ENCODE assay signal across 8 mouse cellular contexts in genomic region chr3:90508287-90508949, GRCm38 (mm10). TPM values are rescaled to one million over a fixed set of nuclear protein-coding genes. Genes with fewer than 3 reads are reported as not detected.
DNase-seq lines count a peak whose midpoint lies in the region; ATAC-seq and TF ChIP-seq lines count a peak whose summit lies in the region.

No protein-coding gene starts in this region.

- no peak for TF ChIP-seq EP300 in MEL (IDR thresholded peaks at IDR 0.05; ENCODE audit: low read depth in 1 of 2, low read length in 2 of 2)

- peaks cover 27% of the 10 kb centered on the region for H3K79me2 ChIP-seq in MEL (ENCODE audit: control insufficient read depth, insufficient read depth, low read length, poor library complexity)

- WGBS in heart, embryonic 14.5 days: 4% methylated on average over 20 of the region's 20 CpGs
- WGBS in hindbrain, embryonic 10.5 days: 5% methylated on average over 20 of the region's 20 CpGs
- 2% methylated on average over 20 of the region's 20 CpGs for WGBS in midbrain, embryonic 14.5 days

- ATAC-seq in heart, embryonic 14.5 days (ENCODE audit: insufficient number of reproducible peaks, insufficient read depth, low FRiP score, low read depth): no peak
- ATAC-seq in midbrain, embryonic 14.5 days (ENCODE audit: low FRiP score, low TSS enrichment): no peak

- TF ChIP-seq CTCF in MEL (IDR thresholded peaks at IDR 0.05 in 2 of 3, conservative IDR thresholded peaks at IDR 0.05 in 1 of 3; ENCODE audit: control insufficient read depth in 1 of 3, insufficient read depth in 1 of 3, low read depth in 2 of 3, low read length in 3 of 3, poor library complexity in 1 of 3, severe bottlenecking in 1 of 3): 0 out of 6 replicates have a peak, but pooled peaks of 1 of the 3 experiments have one; percentile 11

- H3K9me3 ChIP-seq in heart, embryonic 14.5 days (ENCODE audit: control insufficient read depth, low read length): no peaks in the 10 kb centered on the region
- H3K9me3 ChIP-seq in MEL (replicated peaks; ENCODE audit: insufficient read depth, low read length): no peaks in the 10 kb centered on the region
- H3K9me3 ChIP-seq in hindbrain, embryonic 10.5 days: no peaks in the 10 kb centered on the region
- H3K9me3 ChIP-seq in midbrain, embryonic 14.5 days (ENCODE audit: control insufficient read depth, low read length): no peaks in the 10 kb centered on the region

- H3K4me3 ChIP-seq in heart, embryonic 14.5 days (ENCODE audit: control insufficient read depth in 1 of 2, insufficient read depth in 1 of 2, low read depth in 1 of 2, low read length in 2 of 2): peak overlapping the region; percentile 73 to 92
- H3K4me3 ChIP-seq in MEL (ENCODE audit: control insufficient read depth in 1 of 2, insufficient read depth in 1 of 2, low read depth in 2 of 2, low read length in 2 of 2): peak overlapping the region; percentile 83 to 93
- peak overlapping the region; percentile 85 for H3K4me3 ChIP-seq in hindbrain, embryonic 10.5 days
- peak overlapping the region; percentile 95 for H3K4me3 ChIP-seq in midbrain, embryonic 14.5 days (replicated peaks; ENCODE audit: low read depth, low read length)

- DNase-seq in heart, postnatal 25 days (ENCODE audit: low spot score): no peak
- peak; percentile 52 for DNase-seq in MEL (ENCODE audit: low read depth, low spot score)
- no peak for DNase-seq in hindbrain, embryonic 10.5 days (ENCODE audit: low spot score)
- peak; percentile 25 for DNase-seq in midbrain, embryonic 14.5 days
- no peak for DNase-seq in cerebellum, adult 11-12 months
- no peak for DNase-seq in layer of hippocampus, postnatal 14 days (ENCODE audit: low spot score in 2 of 2)
- DNase-seq in cerebellum, adult 18-20 months: no peak

- peak overlapping the region; percentile 95 for H3K9ac ChIP-seq in heart, embryonic 14.5 days (ENCODE audit: low read length)
- peak overlapping the region; percentile 96 for H3K9ac ChIP-seq in MEL (ENCODE audit: control insufficient read depth, low read depth, low read length, poor library complexity, severe bottlenecking)
- H3K9ac ChIP-seq in midbrain, embryonic 14.5 days (replicated peaks; ENCODE audit: low read length): peak overlapping the region; percentile 97

- peak overlapping the region; percentile 84 for H3K4me2 ChIP-seq in heart, embryonic 14.5 days (ENCODE audit: low read length)
- H3K4me2 ChIP-seq in midbrain, embryonic 14.5 days (ENCODE audit: low read length): peak overlapping the region; percentile 84

- H3K27ac ChIP-seq in heart, embryonic 14.5 days (replicated peaks in 1 of 2; ENCODE audit: control insufficient read depth in 1 of 2, insufficient read depth in 1 of 2, low read depth in 2 of 2, low read length in 2 of 2): peak overlapping the region in 1 of 2 experiments; percentile 94; a peak in 3 of 4 replicates
- peak overlapping the region; percentile 83 for H3K27ac ChIP-seq in MEL (ENCODE audit: control insufficient read depth, low read depth, low read length)
- H3K27ac ChIP-seq in hindbrain, embryonic 10.5 days: peak overlapping the region; percentile 99
- peak overlapping the region; percentile 96 for H3K27ac ChIP-seq in midbrain, embryonic 14.5 days (replicated peaks; ENCODE audit: low read depth, low read length)

- H3K4me1 ChIP-seq in heart, embryonic 14.5 days (ENCODE audit: control insufficient read depth in 2 of 2, insufficient read depth in 2 of 2, low read length in 2 of 2): peaks cover 5 to 18% of the 10 kb centered on the region in 2 experiments
- peaks cover 2 to 18% of the 10 kb centered on the region in 2 experiments; a peak in 3 of 4 replicates for H3K4me1 ChIP-seq in MEL (ENCODE audit: control insufficient read depth in 1 of 2, insufficient read depth in 2 of 2, low read length in 2 of 2)
- H3K4me1 ChIP-seq in hindbrain, embryonic 10.5 days (replicated peaks): peaks cover 16% of the 10 kb centered on the region
- peaks cover 13% of the 10 kb centered on the region for H3K4me1 ChIP-seq in midbrain, embryonic 14.5 days (ENCODE audit: control insufficient read depth, insufficient read depth, low read length)

- no peaks in the 10 kb centered on the region for H3K27me3 ChIP-seq in heart, embryonic 14.5 days (ENCODE audit: control insufficient read depth, insufficient read depth, low read length)
- H3K27me3 ChIP-seq in MEL (ENCODE audit: control insufficient read depth in 1 of 2, insufficient read depth in 2 of 2, low read length in 2 of 2): no peaks in the 10 kb centered on the region
- peaks cover 26% of the 10 kb centered on the region for H3K27me3 ChIP-seq in hindbrain, embryonic 10.5 days (ENCODE audit: insufficient read depth, poor library complexity, severe bottlenecking)
- peaks cover 10% of the 10 kb centered on the region for H3K27me3 ChIP-seq in midbrain, embryonic 14.5 days (ENCODE audit: control insufficient read depth, insufficient read depth, low read length)

- intact Hi-C loops in heart, postnatal 25 days (cut with DNase I): no loop called here

- TF ChIP-seq RAD21 in MEL (IDR thresholded peaks at IDR 0.05; ENCODE audit: low read depth, low read length): no peak

- no peak for TF ChIP-seq POLR2A in MEL (IDR thresholded peaks at IDR 0.05; ENCODE audit: control insufficient read depth in 1 of 2, insufficient read depth in 1 of 2, low read depth in 1 of 2, low read length in 2 of 2, poor library complexity in 1 of 2)

- peaks cover 49% of the 10 kb centered on the region for H3K36me3 ChIP-seq in heart, embryonic 14.5 days (ENCODE audit: control insufficient read depth, insufficient read depth, low read length)
- peaks cover 37 to 40% of the 10 kb centered on the region in 2 experiments for H3K36me3 ChIP-seq in MEL (ENCODE audit: control insufficient read depth in 1 of 2, insufficient read depth in 2 of 2, low read length in 2 of 2)
- H3K36me3 ChIP-seq in hindbrain, embryonic 10.5 days: peaks cover 44% of the 10 kb centered on the region
- peaks cover 40% of the 10 kb centered on the region for H3K36me3 ChIP-seq in midbrain, embryonic 14.5 days (ENCODE audit: control insufficient read depth, insufficient read depth, low read length)

TF ChIP-seq in MEL, 35 proteins besides CTCF, POLR2A, EP300 and RAD21 (continues in another document):
- no peak for TF ChIP-seq NELFE (IDR thresholded peaks at IDR 0.05; ENCODE audit: low read depth, low read length)
- no peak for TF ChIP-seq RCOR1 (IDR thresholded peaks at IDR 0.05; ENCODE audit: low read depth, low read length)
- TF ChIP-seq BHLHE40 (IDR thresholded peaks at IDR 0.05; ENCODE audit: borderline replicate concordance, low read depth, low read length): no peak
- no peak for TF ChIP-seq POLR2AphosphoS2 (IDR thresholded peaks at IDR 0.05; ENCODE audit: low read length)

RNA-seq across cellular contexts. Expression of gene Chtop, which starts 0.9 kb away (rescaled TPM):
- polyA plus RNA-seq in heart, embryonic 14.5 days (2014; fragmentation: Nextera tagmentation; extraction: Ambion mirVana): 60.2 and 65.7 TPM in 2 replicates
- 100 to 1,000 TPM; 100 to 113 TPM for total RNA-seq in heart, postnatal 25 days (2021)
- 201 and 202 TPM in 2 replicates for total RNA-seq in MEL (2012; rRNA removed)
- polyA plus RNA-seq in MEL (2012; ENCODE audit: insufficient read depth in 1 of 2, insufficient read length in 2 of 2, low read depth in 1 of 2, low replicate concordance in 2 of 2, missing spikeins in 1 of 2): 100 to 1,000 TPM in 1 of 2 experiments, not detected in 1; 320 TPM
- 174 and 182 TPM in 2 replicates for polyA plus RNA-seq in hindbrain, embryonic 10.5 days (2016; fragmentation: Nextera tagmentation; extraction: Ambion mirVana)
- polyA plus RNA-seq in midbrain, embryonic 14.5 days (2014; fragmentation: Nextera tagmentation; extraction: Ambion mirVana): 135 and 145 TPM in 2 replicates
- total RNA-seq in layer of hippocampus, postnatal 14 days (2021): 100 to 1,000 TPM; 164 to 166 TPM

RNA-seq across cellular contexts. Expression of gene S100a1, which starts 5.8 kb away (rescaled TPM):
- polyA plus RNA-seq in heart, embryonic 14.5 days (2014; fragmentation: Nextera tagmentation; extraction: Ambion mirVana): 319 and 338 TPM in 2 replicates
- total RNA-seq in heart, postnatal 25 days (2021): 100 to 1,000 TPM; 777 to 804 TPM
- total RNA-seq in MEL (2012; rRNA removed): 8.7 and 14.4 TPM in 2 replicates
- polyA plus RNA-seq in MEL (2012; ENCODE audit: insufficient read depth in 1 of 2, insufficient read length in 2 of 2, low read depth in 1 of 2, low replicate concordance in 2 of 2, missing spikeins in 1 of 2): 10 to 100 TPM in 1 of 2 experiments, not detected in 1; 22.2 TPM
- polyA plus RNA-seq in hindbrain, embryonic 10.5 days (2016; fragmentation: Nextera tagmentation; extraction: Ambion mirVana): 7.5 and 7.7 TPM in 2 replicates
- polyA plus RNA-seq in midbrain, embryonic 14.5 days (2014; fragmentation: Nextera tagmentation; extraction: Ambion mirVana): 8.2 and 8.3 TPM in 2 replicates
- 10 to 100 TPM; 91.9 to 92.5 TPM for total RNA-seq in layer of hippocampus, postnatal 14 days (2021)

RNA-seq across cellular contexts. Expression of gene S100a13, which starts 5.8 kb away (rescaled TPM):
- 86.9 and 99.9 TPM in 2 replicates for polyA plus RNA-seq in heart, embryonic 14.5 days (2014; fragmentation: Nextera tagmentation; extraction: Ambion mirVana)
- 10 to 100 TPM; 27.1 to 29.7 TPM for total RNA-seq in heart, postnatal 25 days (2021)
- total RNA-seq in MEL (2012; rRNA removed): 26.1 and 29.9 TPM in 2 replicates
- polyA plus RNA-seq in MEL (2012; ENCODE audit: insufficient read depth in 1 of 2, insufficient read length in 2 of 2, low read depth in 1 of 2, low replicate concordance in 2 of 2, missing spikeins in 1 of 2): 10 to 100 TPM in 1 of 2 experiments, not detected in 1; 22.0 TPM
- 11.7 and 13.1 TPM in 2 replicates for polyA plus RNA-seq in hindbrain, embryonic 10.5 days (2016; fragmentation: Nextera tagmentation; extraction: Ambion mirVana)
- 5.9 and 8.0 TPM in 2 replicates for polyA plus RNA-seq in midbrain, embryonic 14.5 days (2014; fragmentation: Nextera tagmentation; extraction: Ambion mirVana)
- 10 to 100 TPM; 27.1 to 29.7 TPM for total RNA-seq in layer of hippocampus, postnatal 14 days (2021)

RNA-seq across cellular contexts. Expression of gene Snapin, which starts 17.6 kb away (rescaled TPM):
- 83.8 and 89.3 TPM in 2 replicates for polyA plus RNA-seq in heart, embryonic 14.5 days (2014; fragmentation: Nextera tagmentation; extraction: Ambion mirVana)
- total RNA-seq in heart, postnatal 25 days (2021): 10 to 100 TPM; 59.5 to 62.6 TPM
- 24.5 and 25.2 TPM in 2 replicates for total RNA-seq in MEL (2012; rRNA removed)
- 10 to 100 TPM in 1 of 2 experiments, not detected in 1; 46.8 TPM for polyA plus RNA-seq in MEL (2012; ENCODE audit: insufficient read depth in 1 of 2, insufficient read length in 2 of 2, low read depth in 1 of 2, low replicate concordance in 2 of 2, missing spikeins in 1 of 2)
- polyA plus RNA-seq in hindbrain, embryonic 10.5 days (2016; fragmentation: Nextera tagmentation; extraction: Ambion mirVana): 60.9 and 69.1 TPM in 2 replicates
- polyA plus RNA-seq in midbrain, embryonic 14.5 days (2014; fragmentation: Nextera tagmentation; extraction: Ambion mirVana): 89.7 and 92.8 TPM in 2 replicates
- total RNA-seq in layer of hippocampus, postnatal 14 days (2021): 10 to 100 TPM; 47.0 to 51.7 TPM

RNA-seq across cellular contexts. Expression of gene S100a14, which starts 18.2 kb away (rescaled TPM):
- not detected in 2 replicates for polyA plus RNA-seq in heart, embryonic 14.5 days (2014; fragmentation: Nextera tagmentation; extraction: Ambion mirVana)
- under 1 TPM; 0.23 to 0.48 TPM for total RNA-seq in heart, postnatal 25 days (2021)
- not detected in 2 replicates for total RNA-seq in MEL (2012; rRNA removed)
- not detected for polyA plus RNA-seq in MEL (2012; ENCODE audit: insufficient read depth in 1 of 2, insufficient read length in 2 of 2, low read depth in 1 of 2, low replicate concordance in 2 of 2, missing spikeins in 1 of 2)
- polyA plus RNA-seq in hindbrain, embryonic 10.5 days (2016; fragmentation: Nextera tagmentation; extraction: Ambion mirVana): not detected in 2 replicates
- polyA plus RNA-seq in midbrain, embryonic 14.5 days (2014; fragmentation: Nextera tagmentation; extraction: Ambion mirVana): not detected in 2 replicates
- under 1 TPM; 0.60 to 0.74 TPM for total RNA-seq in layer of hippocampus, postnatal 14 days (2021)

Comparison
In these comparisons a context has a peak if more than half of its experiments do, and no peak if none do; other contexts are left out.
1. DNase-seq: peak in MEL (single experiment) and midbrain, embryonic 14.5 days (single experiment); none in heart, postnatal 25 days (single experiment), hindbrain, embryonic 10.5 days (single experiment), cerebellum, adult 11-12 months (single experiment), layer of hippocampus, postnatal 14 days (0 of 2) and cerebellum, adult 18-20 months (0 of 2).
2. RNA of gene S100a1, which starts 5.8 kb away (polyA plus RNA-seq): 319 to 338 TPM in heart, embryonic 14.5 days; 22.2 TPM in MEL, 8.2 to 8.3 TPM in midbrain, embryonic 14.5 days and 7.5 to 7.7 TPM in hindbrain, embryonic 10.5 days; every median in the first group is over 10 times any median in the second.
3. Peak in every context shown above with its lines, with median percentiles within 50 percentile points of each other: H3K4me3 ChIP-seq and H3K9ac ChIP-seq.